Mouse (Mus musculus) limb, embryonic 10.5 days (tissue): ENCODE data around the gene Gm19402. TPM values are rescaled to one million over a fixed set of nuclear protein-coding genes. Genes with fewer than 3 reads are reported as not detected.

Source experiments
- DNase-seq: peaks from one replicate; pipeline ENCODE4 v3.0.0-alpha.2; 2017; ENCODE audit warnings: low spot score
- H3K27ac ChIP-seq: fragments of 300-500 bp; sonication (generic); 2 replicates; pipeline ENCODE4 v1.5.1; 2016; ENCODE audit warnings: mild to moderate bottlenecking
- H3K27me3 ChIP-seq: fragments of 300-500 bp; sonication (generic); 2 replicates; pipeline ENCODE4 v1.6.1; 2016; ENCODE audit warnings: low read depth, mild to moderate bottlenecking; ENCODE audit not compliant: poor library complexity, severe bottlenecking
- H3K36me3 ChIP-seq: fragments of 300-500 bp; sonication (generic); 2 replicates; pipeline ENCODE4 v1.6.1; 2016; ENCODE audit warnings: mild to moderate bottlenecking, moderate library complexity
- H3K4me1 ChIP-seq: fragments of 300-500 bp; sonication (generic); 2 replicates; pipeline ENCODE4 v1.6.1; 2016
- H3K4me3 ChIP-seq: fragments of 300-500 bp; sonication (generic); 2 replicates; pipeline ENCODE4 v1.5.1; 2016; ENCODE audit warnings: mild to moderate bottlenecking, moderate library complexity
- H3K9me3 ChIP-seq: fragments of 300-500 bp; sonication (generic); replicated peaks from 2 replicates; pipeline ENCODE4 v1.6.1; 2016; ENCODE audit warnings: mild to moderate bottlenecking
- WGBS: fragments of 180-500 bp; shearing (Covaris S2); methylation state at CpG from one replicate; pipeline ENCODE4 v1.1.7; 2016; 5-methylcytosine and 5-hydroxymethylcytosine counted together
- polyA plus RNA-seq: library from polyadenylated mRNA; unstranded; fragments of >200 nt; fragmentation: Nextera tagmentation; extraction: Ambion mirVana; gene quantifications from 2 replicates; pipeline ENCODE4 v1.2.1, GENCODE M21; 2016

Gm19402 gene
- polyA plus RNA-seq, 1 experiment from 2014 or later: not detected

DNA sequence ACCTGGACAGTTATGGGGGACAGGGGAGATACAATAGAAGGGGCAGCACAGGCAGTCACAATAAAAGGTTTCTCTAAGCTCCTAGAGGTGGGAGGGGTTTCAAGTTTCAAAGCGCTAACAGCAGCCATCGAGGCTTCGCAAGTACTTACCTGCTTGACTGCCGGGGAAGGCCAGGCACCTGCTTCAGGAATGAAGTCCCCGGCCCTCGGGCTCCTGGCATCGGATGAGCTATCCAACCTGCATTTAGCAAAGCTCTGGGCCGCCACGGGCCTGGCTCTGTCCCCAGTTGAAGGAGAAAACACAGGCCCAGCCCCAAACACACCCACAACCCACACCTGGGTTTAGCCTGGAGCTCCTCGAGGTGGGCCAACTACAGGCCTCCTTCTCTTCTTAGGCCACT is 3.5 kb downstream of the Gm19402 start:
- Histone ChIP-seq H3K27ac (no peak overlapping the region), H3K36me3 (no peaks in the 10 kb centered on the region), H3K4me3 (no peak overlapping the region), H3K27me3 (peaks cover 70% of the 10 kb centered on the region), H3K4me1 (peaks cover 60% of the 10 kb centered on the region), H3K9me3 (no peaks in the 10 kb centered on the region)
- WGBS: 16% methylated on average over 10 of the region's 10 CpGs
- DNase-seq: no peak

- no peak within 1 kb of the TSS for H3K4me3 ChIP-seq
- H3K36me3 ChIP-seq: no peaks in the 10 kb centered on the region
- 2% methylated on average over 22 of the region's 22 CpGs for WGBS
- peaks cover 58% of the 10 kb centered on the region for H3K4me1 ChIP-seq
- H3K27ac ChIP-seq: no peak within 1 kb of the TSS
- no peaks in the 10 kb centered on the region for H3K9me3 ChIP-seq
- H3K27me3 ChIP-seq: peaks cover 70% of the 10 kb centered on the region
- no peak for DNase-seq
Measured at GRCm38 (mm10) chr10:77685895-77686664, 4.5 kb downstream of the Gm19402 start, which contains the start of gene Tspear. Gene Tspear (plus strand): TSS chr10:77686569.

GRCm38 (mm10) chr10:77684181-77684580 is 6.4 kb downstream of the Gm19402 start:
- WGBS: 24% methylated on average over 8 of the region's 8 CpGs
- H3K27me3 ChIP-seq: peaks cover 65% of the 10 kb centered on the region
- peaks cover 53% of the 10 kb centered on the region for H3K4me1 ChIP-seq
- no peak for DNase-seq
- H3K4me3 ChIP-seq: no peak overlapping the region
- no peaks in the 10 kb centered on the region for H3K9me3 ChIP-seq
- H3K27ac ChIP-seq: no peak overlapping the region
- no peaks in the 10 kb centered on the region for H3K36me3 ChIP-seq

GRCm38 (mm10) chr10:77682994-77683393 is 7.6 kb downstream of the Gm19402 start:
- no peak overlapping the region for H3K4me3 ChIP-seq
- peaks cover 56% of the 10 kb centered on the region for H3K4me1 ChIP-seq
- no peak for DNase-seq
- H3K36me3 ChIP-seq: no peaks in the 10 kb centered on the region
- peaks cover 65% of the 10 kb centered on the region for H3K27me3 ChIP-seq
- H3K27ac ChIP-seq: no peak overlapping the region
- 78% methylated on average over 7 of the region's 7 CpGs for WGBS
- no peaks in the 10 kb centered on the region for H3K9me3 ChIP-seq

DNA sequence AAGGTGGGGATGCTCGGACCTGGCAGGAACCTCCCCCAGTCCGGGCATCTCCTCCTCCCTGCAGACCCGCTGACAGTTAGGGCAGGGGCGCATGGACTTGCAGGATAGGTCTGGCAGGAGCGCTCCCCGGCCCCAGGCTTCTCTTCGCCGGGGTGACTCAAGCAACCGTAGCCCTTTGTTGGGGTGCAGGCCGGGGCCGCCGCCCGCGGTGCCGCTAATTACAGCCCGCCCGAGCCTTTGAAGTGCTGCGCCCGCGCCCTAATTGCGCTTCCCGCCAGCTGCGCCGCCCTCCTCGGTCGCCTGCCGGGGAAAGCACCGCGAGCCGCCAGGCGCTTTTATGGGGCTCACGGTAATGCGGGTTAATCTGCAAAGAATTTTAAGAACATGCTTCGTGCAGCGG is 13.0 kb downstream of the Gm19402 start:
- DNase-seq: peak; percentile 68
- Histone ChIP-seq H3K27ac (peak overlapping the region; percentile 78), H3K4me3 (peak overlapping the region; percentile 54), H3K27me3 (peaks cover 53% of the 10 kb centered on the region), H3K9me3 (no peaks in the 10 kb centered on the region), H3K36me3 (no peaks in the 10 kb centered on the region), H3K4me1 (peaks cover 47% of the 10 kb centered on the region)
- WGBS: under 1% methylated on average over 35 of the region's 35 CpGs

GRCm38 (mm10) chr10:77673765-77674164 is 16.8 kb downstream of the Gm19402 start:
- Histone ChIP-seq H3K27me3 (peaks cover 42% of the 10 kb centered on the region), H3K9me3 (no peaks in the 10 kb centered on the region), H3K4me3 (no peak overlapping the region), H3K4me1 (peaks cover 33% of the 10 kb centered on the region), H3K27ac (no peak overlapping the region), H3K36me3 (no peaks in the 10 kb centered on the region)
- WGBS: 61% methylated on average over 13 of the region's 13 CpGs
- no peak for DNase-seq

DNA sequence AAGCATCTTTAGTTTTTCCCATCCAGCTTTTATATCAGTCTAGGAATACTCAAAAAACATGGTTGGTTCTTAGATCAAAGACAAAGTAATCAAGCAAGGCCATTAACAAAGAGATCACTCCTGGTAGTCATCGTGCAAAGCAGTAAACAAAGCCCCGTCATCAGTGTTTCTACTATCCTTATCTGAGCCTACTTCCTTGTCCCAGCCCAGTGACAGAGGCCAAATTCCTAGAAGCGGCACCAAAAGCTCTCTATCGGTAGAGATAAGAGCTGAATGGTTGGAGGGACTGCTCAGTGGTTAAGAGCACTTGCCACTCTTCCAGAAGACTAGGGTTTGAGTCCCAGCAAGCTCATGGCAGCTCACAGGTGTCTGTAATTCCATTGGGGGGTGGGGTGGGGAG is 19.0 kb downstream of the Gm19402 start:
- H3K36me3 ChIP-seq: no peaks in the 10 kb centered on the region
- no peak overlapping the region for H3K4me3 ChIP-seq
- H3K27ac ChIP-seq: no peak overlapping the region
- no peak for DNase-seq
- no peaks in the 10 kb centered on the region for H3K9me3 ChIP-seq
- H3K4me1 ChIP-seq: peaks cover 15% of the 10 kb centered on the region
- WGBS: 60% methylated on average over 4 of the region's 4 CpGs
- peaks cover 20% of the 10 kb centered on the region for H3K27me3 ChIP-seq

- Histone ChIP-seq H3K4me3 (no peak overlapping the region), H3K27ac (no peak overlapping the region), H3K9me3 (no peaks in the 10 kb centered on the region), H3K36me3 (no peaks in the 10 kb centered on the region), H3K27me3 (peaks cover 15% of the 10 kb centered on the region), H3K4me1 (peaks cover 15% of the 10 kb centered on the region)
- 76% methylated on average over 4 of the region's 4 CpGs for WGBS
- no peak for DNase-seq
Measured at GRCm38 (mm10) chr10:77670710-77671109, 19.8 kb downstream of the Gm19402 start.

GRCm38 (mm10) chr10:77667402-77667801 is 23.2 kb downstream of the Gm19402 start:
- H3K27me3 ChIP-seq: peaks cover 24% of the 10 kb centered on the region
- peaks cover 9% of the 10 kb centered on the region for H3K4me1 ChIP-seq
- DNase-seq: no peak
- no peaks in the 10 kb centered on the region for H3K9me3 ChIP-seq
- no peaks in the 10 kb centered on the region for H3K36me3 ChIP-seq
- no peak overlapping the region for H3K27ac ChIP-seq
- 90% methylated on average over 4 of the region's 4 CpGs for WGBS
- H3K4me3 ChIP-seq: no peak overlapping the region

DNA sequence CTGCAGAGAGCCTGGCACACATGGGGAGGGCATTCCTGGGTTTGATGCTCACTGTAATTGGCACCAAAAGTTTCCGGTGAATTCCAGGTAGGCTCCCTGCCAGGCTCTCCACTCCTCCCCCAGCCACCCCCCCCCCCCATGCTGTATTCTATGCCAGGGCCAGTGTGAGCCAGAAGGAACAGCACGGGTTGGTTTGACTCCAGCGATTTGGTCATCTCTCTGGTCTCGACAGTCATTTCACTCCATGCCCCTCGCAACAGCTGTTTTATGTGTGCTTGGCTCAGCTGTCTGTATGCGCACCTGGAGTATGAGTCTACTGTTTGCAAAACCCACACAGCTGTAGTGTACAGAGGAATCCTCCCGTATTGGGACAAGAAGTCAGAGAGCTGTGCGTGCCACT is 24.2 kb downstream of the Gm19402 start:
- DNase-seq: no peak
- peaks cover 9% of the 10 kb centered on the region for H3K4me1 ChIP-seq
- H3K27ac ChIP-seq: peak overlapping the region; percentile 9; the same call in 1 of the 2 replicates
- no peaks in the 10 kb centered on the region for H3K9me3 ChIP-seq
- no peak overlapping the region for H3K4me3 ChIP-seq
- no peaks in the 10 kb centered on the region for H3K36me3 ChIP-seq
- peaks cover 24% of the 10 kb centered on the region for H3K27me3 ChIP-seq
- 86% methylated on average over 8 of the region's 8 CpGs for WGBS

DNA sequence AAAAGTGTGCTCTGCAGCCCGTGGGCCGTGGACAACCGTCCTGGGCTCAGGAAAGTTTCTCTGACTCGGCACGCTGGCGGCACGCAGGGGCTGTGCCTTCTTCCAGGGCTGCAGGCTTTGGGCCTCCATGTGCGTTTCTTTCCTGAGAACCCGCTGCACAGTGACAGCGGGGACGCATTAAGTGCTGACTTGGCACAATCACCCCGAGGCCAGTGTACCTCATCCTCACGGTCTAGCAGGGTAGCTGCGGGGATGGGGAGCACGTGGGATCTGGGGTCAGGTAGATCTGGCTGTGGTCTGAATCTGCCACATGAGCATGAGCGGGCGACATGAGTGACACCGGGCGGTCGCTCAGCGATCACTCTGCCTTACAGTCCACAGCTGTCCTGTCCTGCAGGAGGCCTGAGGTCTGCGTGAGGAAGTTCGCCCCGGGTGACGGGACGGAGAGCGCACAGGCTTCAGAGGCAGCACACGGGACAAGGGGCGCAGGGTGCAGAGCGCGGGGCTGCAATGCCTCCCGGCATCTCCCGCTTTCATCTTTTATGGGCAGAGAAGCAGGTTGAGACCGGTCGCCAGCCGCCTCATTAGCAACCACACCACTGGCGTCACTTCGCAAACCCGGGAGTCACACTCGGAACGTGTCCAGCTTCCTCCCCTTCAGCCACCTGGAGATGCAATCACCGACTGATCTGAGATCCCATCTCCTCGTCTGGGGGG is 26.4 kb downstream of the Gm19402 start:
- H3K9me3 ChIP-seq: no peaks in the 10 kb centered on the region; the same call in 1 of the 2 replicates
- peak overlapping the region; percentile 30 for H3K4me3 ChIP-seq
- peaks cover 24% of the 10 kb centered on the region for H3K27me3 ChIP-seq
- H3K27ac ChIP-seq: peak overlapping the region; percentile 63
- H3K36me3 ChIP-seq: no peaks in the 10 kb centered on the region
- WGBS: 32% methylated on average over 43 of the region's 43 CpGs
- DNase-seq: peak; percentile 62
- H3K4me1 ChIP-seq: peaks cover 9% of the 10 kb centered on the region

- Histone ChIP-seq H3K36me3 (no peaks in the 10 kb centered on the region), H3K9me3 (no peaks in the 10 kb centered on the region; the same call in 1 of the 2 replicates), H3K27ac (no peak overlapping the region), H3K4me1 (0 out of 2 replicates have a peak, but pooled peaks cover 4% of the 10 kb centered on the region), H3K4me3 (no peak overlapping the region), H3K27me3 (peaks cover 3% of the 10 kb centered on the region)
- WGBS: 74% methylated on average over 15 of the region's 15 CpGs
- no peak for DNase-seq
Measured at GRCm38 (mm10) chr10:77658286-77658994, 32.1 kb downstream of the Gm19402 start.

DNA sequence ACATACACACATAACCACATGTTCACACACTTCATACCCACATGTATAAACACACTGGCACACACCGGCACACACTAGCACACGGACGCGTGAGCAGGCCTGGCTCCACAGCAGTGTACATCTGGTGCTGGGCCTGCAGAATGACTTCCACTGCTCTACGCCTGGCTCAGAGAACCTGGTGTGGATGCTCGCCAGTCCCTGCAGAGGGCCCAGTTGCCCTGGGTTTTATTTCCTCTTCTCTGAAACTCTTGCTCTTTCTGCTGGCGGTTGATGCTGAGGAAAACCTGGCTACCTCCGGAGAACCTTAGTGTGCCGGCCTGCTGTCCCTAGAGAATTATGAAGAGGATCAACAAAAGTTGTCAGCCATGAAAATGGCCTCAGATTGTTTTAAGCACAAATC is 38.5 kb downstream of the Gm19402 start:
- Histone ChIP-seq H3K27me3 (no peaks in the 10 kb centered on the region), H3K36me3 (peaks cover 4% of the 10 kb centered on the region; the same call in 1 of the 2 replicates), H3K4me1 (no peaks in the 10 kb centered on the region), H3K27ac (no peak overlapping the region), H3K9me3 (no peaks in the 10 kb centered on the region), H3K4me3 (no peak overlapping the region)
- DNase-seq: no peak
- 90% methylated on average over 9 of the region's 9 CpGs for WGBS
